Mouse (Mus musculus) liver, adult 2 months (tissue): ENCODE results near the gene A630001G21Rik.

Source experiments
- CTCF ChIP-seq: fragments of 200-500 bp; IDR thresholded peaks from 2 replicates; pipeline ENCODE4 v1.5.1; 2011; ENCODE audit warnings: low read depth, low read length, control low read depth
- POLR2A ChIP-seq: fragments of 200-500 bp; IDR thresholded peaks from 2 replicates; pipeline ENCODE4 v1.6.1; 2011; ENCODE audit warnings: low read length, control low read depth; ENCODE audit not compliant: insufficient read depth; ENCODE audit errors: extremely low read depth

- TF ChIP-seq POLR2A (no peak), CTCF (no peak)
Observed at GRCm38 (mm10) chr1:85799776-85800175, 21.3 kb upstream of the A630001G21Rik start.
